ENCODE assay signal across 8 mouse cellular contexts in genomic region chr3:88150061-88150998, GRCm38 (mm10). TPM values are rescaled to one million over a fixed set of nuclear protein-coding genes. Genes with fewer than 3 reads are reported as not detected.
A peak's percentile ranks its signal among the peaks of the same experiment; 100 is the strongest.
DNase-seq lines count a peak whose midpoint lies in the region; ATAC-seq lines count a peak whose summit lies in the region.

No protein-coding gene starts in this region.

- no peaks in the 10 kb centered on the region for H3K9me3 ChIP-seq in liver, embryonic 15.5 days (replicated peaks)

- ATAC-seq in liver, embryonic 15.5 days (ENCODE audit: insufficient read depth): no peak

- DNase-seq in cerebellum, adult 11-12 months: peak; percentile 75
- no peak for DNase-seq in cerebellum, adult 8-10 months
- peak; percentile 75 to 82 for DNase-seq in cerebellum, postnatal 14 days
- DNase-seq in gastrocnemius, postnatal 14 days: peak; percentile 71
- DNase-seq in kidney, postnatal 10 days: peak; percentile 55
- peak; percentile 85 to 86 for DNase-seq in right cerebral cortex, adult 2 months (ENCODE audit: low spot score in 2 of 2)
- DNase-seq in urinary bladder, postnatal 14 days (ENCODE audit: low spot score): no peak

- H3K9ac ChIP-seq in liver, embryonic 15.5 days: peak overlapping the region; percentile 39; the same call in 1 of the 2 replicates

- 33% methylated on average over 14 of the region's 14 CpGs for WGBS in liver, embryonic 15.5 days (ENCODE audit: insufficient replicate concordance)

- no peaks in the 10 kb centered on the region for H3K27me3 ChIP-seq in liver, embryonic 15.5 days

- H3K4me1 ChIP-seq in liver, embryonic 15.5 days (replicated peaks): peaks cover 70% of the 10 kb centered on the region

- H3K27ac ChIP-seq in liver, embryonic 15.5 days (replicated peaks): peak overlapping the region; percentile 96

- intact Hi-C loops in gastrocnemius, postnatal 14 days (cut with DNase I; ENCODE audit: low total_unique reads): no loop called here

- H3K4me3 ChIP-seq in liver, embryonic 15.5 days (replicated peaks): no peak overlapping the region; the same call in 1 of the 2 replicates

- H3K36me3 ChIP-seq in liver, embryonic 15.5 days (replicated peaks): 0 out of 2 replicates have a peak, but pooled peaks cover 3% of the 10 kb centered on the region

- peak overlapping the region; percentile 43 for H3K4me2 ChIP-seq in liver, embryonic 15.5 days

RNA-seq across cellular contexts. Expression of gene Mef2d, which starts 8.2 kb away (rescaled TPM):
- total RNA-seq in gastrocnemius, postnatal 14 days (2021): 100 to 1,000 TPM; 136 to 137 TPM
- polyA plus RNA-seq in liver, embryonic 15.5 days (2015; fragmentation: Nextera tagmentation; extraction: Ambion mirVana): 6.8 and 7.1 TPM in 2 replicates

Comparison
In these comparisons a context has a peak if more than half of its experiments do, and no peak if none do; other contexts are left out.
1. DNase-seq: peak in cerebellum, adult 11-12 months (single experiment), cerebellum, postnatal 14 days (2 of 2), gastrocnemius, postnatal 14 days (single experiment), kidney, postnatal 10 days (single experiment) and right cerebral cortex, adult 2 months (2 of 2); none in cerebellum, adult 8-10 months (single experiment) and urinary bladder, postnatal 14 days (single experiment).